Mouse (Mus musculus): ENCODE data around the gene Slc10a7.

The Slc10a7 gene

GRCm38 (mm10) chr8:78626632-78627031 is 117.5 kb downstream of the Slc10a7 start:
- peak; percentile 22 for DNase-seq

GRCm38 (mm10) chr8:78627793-78628192 is 118.6 kb downstream of the Slc10a7 start:
- DNase-seq = no peak

GRCm38 (mm10) chr8:78630414-78631164 is 121.4 kb downstream of the Slc10a7 start:
- DNase-seq = no peak

DNA sequence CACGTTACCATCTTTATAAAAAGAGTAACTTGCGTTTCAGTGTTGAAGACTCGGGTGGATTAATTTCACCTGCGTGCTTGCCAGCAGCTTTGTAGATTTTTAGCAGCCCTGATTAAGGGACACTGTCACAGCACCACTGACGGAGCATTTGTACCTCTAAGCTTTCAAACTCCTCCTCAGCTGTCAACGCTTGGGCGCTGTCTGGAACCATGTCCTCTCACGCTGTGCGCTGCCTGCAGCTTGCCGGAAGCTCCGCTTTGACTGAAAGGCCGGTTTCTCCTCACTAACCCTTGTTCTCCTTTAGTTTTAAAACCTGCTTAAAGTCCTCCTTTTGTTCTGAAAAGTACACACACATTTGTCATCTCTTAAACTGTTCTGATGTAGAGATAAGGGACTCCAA is 123.9 kb downstream of the Slc10a7 start:
- no peak for DNase-seq

DNA sequence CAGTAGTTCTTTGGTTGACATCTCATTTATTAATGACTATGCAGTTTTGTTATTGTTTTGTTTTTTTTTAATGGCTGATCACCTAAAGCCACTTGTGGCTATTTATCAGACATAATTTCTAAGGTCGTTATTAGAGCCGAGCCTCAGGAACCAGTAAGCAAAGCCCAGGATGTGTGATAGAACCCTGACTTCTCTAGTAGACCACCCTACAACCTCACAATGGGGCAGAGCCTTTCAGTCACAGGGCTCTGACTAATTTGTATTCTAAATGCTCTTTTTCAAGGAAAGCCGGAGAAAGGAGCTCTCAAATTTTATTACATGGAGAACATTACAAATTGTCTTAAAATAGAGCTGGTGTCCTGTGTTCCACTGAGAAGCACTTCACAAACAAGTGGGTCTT is 124.9 kb downstream of the Slc10a7 start:
- DNase-seq = no peak

DNA sequence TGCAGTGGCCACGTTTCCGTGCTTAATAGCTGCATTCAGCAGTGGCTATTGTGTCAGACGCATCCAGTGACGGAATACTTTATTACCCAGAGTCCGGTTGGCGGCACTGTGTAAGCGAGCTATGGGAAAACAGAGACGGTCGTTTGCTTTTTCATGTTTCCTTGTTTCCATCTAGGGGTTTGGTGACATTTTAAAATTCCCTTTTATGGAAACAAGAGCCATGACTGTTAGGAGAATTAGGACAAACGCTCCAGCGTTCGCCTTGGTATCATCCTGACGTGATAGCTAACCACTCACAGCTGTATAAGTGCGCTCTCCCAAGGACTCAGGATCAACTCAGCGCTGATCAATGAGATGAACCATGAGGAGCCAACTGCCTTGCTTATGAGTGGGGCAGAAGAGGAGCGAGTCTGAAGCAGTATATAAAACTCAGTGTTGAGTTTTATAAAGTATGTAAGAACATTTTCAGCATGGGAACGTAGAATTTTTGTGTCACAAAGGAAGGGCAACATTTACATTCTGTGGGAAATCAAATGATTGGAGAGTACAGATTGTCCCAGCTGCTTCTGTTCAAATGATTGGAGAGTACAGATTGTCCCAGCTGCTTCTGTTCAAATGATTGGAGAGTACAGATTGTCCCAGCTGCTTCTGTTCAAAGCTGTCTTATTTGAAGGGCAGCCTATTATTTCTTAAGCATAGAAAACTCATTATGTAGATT is 125.5 kb downstream of the Slc10a7 start:
- DNase-seq = no peak

- DNase-seq = no peak
Measured at GRCm38 (mm10) chr8:78635241-78635771, 126.2 kb downstream of the Slc10a7 start.

- DNase-seq = no peak
Measured at GRCm38 (mm10) chr8:78641919-78642318, 132.8 kb downstream of the Slc10a7 start.

GRCm38 (mm10) chr8:78642376-78642775 is 133.2 kb downstream of the Slc10a7 start:
- DNase-seq = no peak

DNA sequence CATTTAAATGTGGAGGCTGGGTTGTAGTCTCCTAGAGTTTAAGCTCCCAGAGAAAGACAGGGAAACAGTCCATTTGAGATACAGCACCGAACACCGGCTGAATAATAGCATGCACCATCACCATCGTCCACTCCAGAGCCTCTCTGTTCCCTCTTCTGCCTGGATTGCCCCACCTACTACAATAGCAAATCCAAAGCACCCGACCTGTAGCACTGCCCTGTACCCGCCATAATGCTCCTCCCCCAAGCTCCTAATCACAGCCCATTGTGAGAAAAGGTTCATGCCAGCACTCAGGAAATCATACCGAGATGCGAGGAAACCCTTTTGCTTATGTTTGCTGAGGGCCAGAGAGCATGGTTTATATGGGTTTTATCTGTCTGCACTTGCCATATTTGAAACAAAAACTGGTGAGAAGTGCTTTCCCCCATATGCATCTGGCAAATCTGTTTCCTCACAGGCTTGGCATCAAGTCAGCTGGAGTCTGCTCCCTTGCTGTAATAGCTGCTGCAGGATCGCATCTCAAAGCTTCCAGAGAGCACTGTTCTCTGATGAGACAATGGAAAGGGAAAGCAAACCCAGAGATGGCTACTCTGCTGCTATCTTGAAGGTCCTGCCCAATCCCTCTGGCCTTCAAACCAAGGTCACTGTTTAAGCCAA is 138.0 kb downstream of the Slc10a7 start:
- DNase-seq = no peak

DNA sequence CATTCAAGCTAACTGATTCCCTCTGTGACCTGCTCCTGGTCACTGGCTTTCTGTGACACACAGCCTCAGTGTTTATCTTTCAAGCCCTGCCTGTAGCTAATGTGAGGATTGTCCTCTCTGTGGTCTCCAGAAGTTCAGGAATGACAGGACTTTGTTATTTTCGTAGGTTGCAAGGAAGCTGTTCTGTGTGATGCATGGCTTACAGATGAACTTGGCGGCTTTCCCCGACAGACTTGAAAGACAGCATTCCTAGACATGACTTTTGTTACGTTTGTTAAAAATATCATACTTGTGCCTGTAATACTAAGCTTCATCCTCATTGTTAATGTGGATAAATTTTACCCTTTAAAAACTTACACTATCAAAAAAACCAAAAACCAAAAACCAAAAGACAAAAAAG is 138.7 kb downstream of the Slc10a7 start:
- no peak for DNase-seq

GRCm38 (mm10) chr8:78648918-78649317 is 139.8 kb downstream of the Slc10a7 start:
- DNase-seq = peak; percentile 76

- DNase-seq = no peak
Measured at GRCm38 (mm10) chr8:78651670-78652069, 142.5 kb downstream of the Slc10a7 start.

DNA sequence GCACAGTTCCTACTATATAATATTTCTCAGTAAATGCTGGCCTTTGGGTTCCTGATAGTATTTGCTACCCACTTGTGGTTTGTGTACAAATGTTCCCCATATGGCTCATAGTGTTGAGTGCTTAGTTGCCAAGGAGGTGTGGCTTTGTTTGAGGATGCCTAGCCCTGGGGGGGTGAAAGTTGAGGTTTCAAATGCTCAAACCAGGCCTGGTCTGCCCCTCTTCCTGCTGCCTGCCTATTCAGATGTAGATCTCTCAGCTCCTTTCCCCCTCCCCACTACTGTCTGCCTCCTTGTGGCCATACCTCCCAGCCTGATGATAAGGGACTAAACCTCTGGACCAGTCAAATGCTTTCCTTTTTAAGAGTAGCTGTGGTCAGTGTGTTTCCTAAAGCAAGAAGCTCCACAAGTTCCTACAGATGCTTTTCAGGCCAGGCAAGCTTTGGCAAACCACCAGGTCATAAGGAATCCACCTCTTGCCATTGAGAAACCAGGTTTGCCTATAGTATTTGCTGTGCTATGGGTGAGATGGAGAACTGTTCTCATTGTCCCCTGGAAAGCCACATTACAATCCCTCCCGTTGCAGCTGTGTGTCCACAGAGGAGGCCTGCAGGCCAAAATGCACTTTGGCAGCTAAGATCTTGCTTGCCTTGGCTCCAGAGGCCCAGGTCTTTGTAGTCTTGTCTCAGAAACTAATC is 146.4 kb downstream of the Slc10a7 start:
- no peak for DNase-seq

- DNase-seq = peak; percentile 15
Measured at GRCm38 (mm10) chr8:78656700-78657370, 147.7 kb downstream of the Slc10a7 start.

DNA sequence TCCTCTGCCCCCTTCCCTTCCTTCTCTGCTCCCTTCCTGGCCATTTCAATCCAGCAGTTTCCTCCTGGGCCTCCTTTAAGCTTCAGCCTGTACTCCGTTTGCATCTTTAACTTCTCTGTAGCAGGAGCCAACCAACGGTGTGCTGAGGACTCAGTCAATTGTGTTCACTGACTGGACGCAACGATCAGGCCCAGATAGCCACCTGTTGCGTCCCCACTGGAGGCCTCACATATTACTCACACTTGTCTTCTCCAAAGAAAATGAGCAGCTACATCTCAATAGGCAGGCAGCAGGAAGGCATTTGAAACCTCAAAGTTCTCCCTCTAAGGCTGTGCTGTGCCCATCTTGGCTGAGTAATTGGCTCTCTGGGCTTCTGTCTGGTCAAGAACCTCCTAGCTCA is 149.0 kb downstream of the Slc10a7 start:
- DNase-seq = no peak

DNA sequence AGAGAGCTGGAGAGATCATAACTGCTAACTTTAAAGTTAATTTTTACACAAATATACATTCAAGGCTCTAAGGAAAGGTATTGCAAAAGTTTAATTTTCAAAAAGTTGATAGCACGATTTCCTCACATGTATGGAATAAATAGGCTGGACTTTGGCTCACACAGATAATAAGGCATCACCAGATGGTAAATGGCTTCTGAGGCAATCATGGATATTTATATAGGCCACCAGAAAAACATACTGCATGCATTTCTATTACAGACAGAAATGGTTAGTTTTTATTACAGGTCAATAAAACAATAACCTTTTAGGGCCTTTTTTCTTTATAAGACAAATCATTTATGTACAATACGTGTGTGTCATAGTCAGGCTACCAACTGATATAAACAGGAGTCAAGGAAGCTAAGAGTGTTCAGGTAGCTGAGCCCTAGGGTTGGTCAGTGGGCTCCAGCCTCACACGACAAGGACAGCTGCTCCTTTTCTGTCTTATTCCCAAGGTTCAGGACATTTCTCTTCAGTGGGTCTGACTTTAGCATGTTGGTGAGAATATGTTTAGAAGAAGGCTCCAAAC is 150.6 kb downstream of the Slc10a7 start:
- DNase-seq = no peak

DNA sequence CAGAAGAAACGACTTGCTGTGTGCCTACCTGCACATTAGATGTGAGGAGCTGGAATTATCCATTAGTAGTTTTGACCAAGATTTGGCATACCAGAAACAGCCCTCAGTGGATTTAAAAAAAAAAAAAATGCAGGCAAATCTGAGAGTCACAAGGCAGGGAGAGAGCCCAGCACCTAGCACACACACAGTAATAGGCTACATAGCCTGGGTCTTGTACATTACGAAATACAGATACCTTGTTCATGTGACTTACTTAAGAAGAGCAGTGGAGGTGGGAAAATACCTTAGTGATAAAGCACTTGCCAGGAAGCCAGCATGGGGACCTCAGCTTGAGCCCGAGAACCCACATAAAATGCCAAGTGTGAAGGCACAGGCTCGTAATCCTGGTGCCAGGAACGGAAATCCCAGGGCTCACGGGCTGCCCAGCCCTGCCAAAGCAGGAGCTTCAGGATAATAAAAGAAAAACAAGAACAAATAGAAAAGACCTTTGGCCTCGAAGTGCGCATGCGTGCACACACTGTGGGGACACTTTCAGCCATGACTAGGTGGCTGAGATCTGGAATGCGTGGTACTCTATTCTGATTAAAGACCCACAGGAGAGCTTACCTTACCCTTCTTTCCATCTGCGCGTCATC is 155.3 kb downstream of the Slc10a7 start:
- DNase-seq = no peak

DNA sequence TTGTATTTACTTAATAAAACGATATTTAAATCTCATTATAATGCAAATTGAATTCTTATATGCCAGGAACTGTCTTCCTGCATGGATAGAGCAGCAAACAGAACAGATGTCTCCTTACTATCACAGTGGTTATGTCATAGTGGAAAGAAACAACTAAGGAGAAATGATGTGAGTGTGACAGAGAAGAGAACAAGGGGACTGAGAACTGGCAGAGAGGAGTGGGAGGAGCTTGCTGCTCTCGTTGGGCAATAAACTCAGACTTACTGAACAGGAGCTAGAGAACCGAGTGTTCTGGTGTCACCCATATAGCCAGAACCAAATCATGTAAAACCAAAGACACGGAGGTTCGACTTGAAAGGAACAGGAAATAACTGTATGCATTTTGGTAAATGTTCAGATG is 158.3 kb downstream of the Slc10a7 start:
- DNase-seq = no peak

DNA sequence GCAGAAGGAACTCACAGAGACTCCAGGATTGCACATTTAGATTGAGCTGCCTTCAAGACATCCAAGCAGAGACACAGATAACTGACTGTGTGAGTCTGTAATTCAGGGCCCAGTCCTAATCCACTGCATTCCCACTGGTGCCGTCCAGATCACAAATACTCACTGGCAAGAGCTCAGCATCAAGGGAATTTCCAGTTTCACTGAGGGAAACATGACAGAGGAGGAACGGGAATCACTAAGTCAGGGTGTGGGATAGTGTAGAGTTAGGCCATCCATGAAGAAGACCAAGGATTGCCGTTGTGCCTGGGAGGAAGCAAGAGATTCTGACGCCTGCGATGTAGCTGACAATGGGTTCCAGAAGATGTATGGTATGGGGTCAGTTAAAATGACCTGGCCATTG is 159.1 kb downstream of the Slc10a7 start:
- DNase-seq = no peak

GRCm38 (mm10) chr8:78670241-78670640 is 161.1 kb downstream of the Slc10a7 start:
- DNase-seq = no peak
